Mouse (Mus musculus) G1E (cell line): ENCODE data around the gene Elmo2.

ENCODE experiments used
- CTCF ChIP-seq: IDR thresholded peaks from 2 replicates; pipeline ENCODE4 v1.5.1; 2012; ENCODE audit warnings: low read depth, low read length, inconsistent platforms, mixed read lengths
- GATA1 ChIP-seq: IDR thresholded peaks from 2 replicates; pipeline ENCODE4 v1.6.1; 2012; ENCODE audit warnings: borderline replicate concordance, low read length, inconsistent platforms, mixed read lengths
- GATA2 ChIP-seq: IDR thresholded peaks from 2 replicates; pipeline ENCODE4 v1.6.1; 2012; ENCODE audit warnings: low read depth, low read length, inconsistent platforms, borderline replicate concordance
- TAL1 ChIP-seq: conservative IDR thresholded peaks from 2 replicates; pipeline ENCODE4 v1.6.1; 2012; ENCODE audit warnings: low read depth, low read length, inconsistent platforms, mixed read lengths

GRCm38 (mm10) chr2:165270858-165271257 is 55.4 kb downstream of the Elmo2 start:
- TF ChIP-seq GATA1 (no peak), GATA2 (no peak), CTCF (no peak), TAL1 (no peak)
